Mouse (Mus musculus): ENCODE results near the gene Sec22a.

Sec22a gene

DNA sequence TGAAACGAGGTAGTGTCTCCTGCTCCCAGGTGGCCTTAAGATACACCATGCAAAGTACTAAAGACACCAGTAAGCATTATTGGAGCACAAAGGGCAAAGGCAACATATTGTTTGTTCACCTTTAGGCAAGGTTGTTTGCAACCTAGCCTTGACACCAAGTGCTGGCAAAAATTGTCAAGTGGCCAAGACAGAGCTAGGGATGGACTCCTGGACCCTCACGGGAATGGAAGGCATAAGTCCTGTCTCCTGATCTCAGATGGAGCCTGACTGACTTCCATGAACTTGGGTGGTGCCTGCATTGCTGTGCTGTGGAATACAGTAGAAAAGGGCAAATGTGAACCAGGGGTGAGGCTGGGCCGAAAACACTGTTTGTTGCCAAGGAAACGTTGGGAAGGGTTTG is 54.1 kb downstream of the Sec22a start:
- DNase-seq, result no peak

DNA sequence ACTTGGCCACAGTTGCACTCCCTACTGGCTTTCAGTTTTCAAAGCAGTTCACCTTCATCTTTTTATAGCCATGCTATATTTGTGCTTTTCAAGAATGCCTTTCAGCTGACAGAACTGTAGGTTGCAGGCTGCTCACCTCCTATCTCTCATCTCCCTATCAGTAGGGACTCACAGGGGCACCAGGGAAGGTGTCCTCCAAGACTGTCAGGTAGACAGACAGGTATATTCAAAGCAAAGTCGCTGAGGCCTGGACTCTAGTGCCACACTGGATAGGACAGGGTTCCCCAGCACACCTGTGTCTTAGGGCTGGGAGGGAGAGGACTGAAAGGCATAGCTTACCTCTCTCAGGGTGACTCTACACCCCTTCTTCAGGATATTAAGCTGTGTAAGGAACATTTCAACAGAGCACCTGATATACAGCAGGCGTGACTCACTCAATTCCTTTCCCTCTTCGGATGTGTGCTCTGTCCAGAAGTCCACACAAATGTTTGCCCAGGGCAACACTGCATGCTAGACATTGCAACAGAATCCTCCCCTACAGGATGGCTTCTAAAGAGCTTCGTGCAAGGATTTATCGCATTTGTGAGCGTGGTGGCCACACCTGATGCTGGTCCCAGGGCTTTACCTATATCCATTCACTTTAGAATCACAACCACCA is 55.1 kb downstream of the Sec22a start:
- DNase-seq, result peak in 1 of 2 experiments; percentile 42

DNA sequence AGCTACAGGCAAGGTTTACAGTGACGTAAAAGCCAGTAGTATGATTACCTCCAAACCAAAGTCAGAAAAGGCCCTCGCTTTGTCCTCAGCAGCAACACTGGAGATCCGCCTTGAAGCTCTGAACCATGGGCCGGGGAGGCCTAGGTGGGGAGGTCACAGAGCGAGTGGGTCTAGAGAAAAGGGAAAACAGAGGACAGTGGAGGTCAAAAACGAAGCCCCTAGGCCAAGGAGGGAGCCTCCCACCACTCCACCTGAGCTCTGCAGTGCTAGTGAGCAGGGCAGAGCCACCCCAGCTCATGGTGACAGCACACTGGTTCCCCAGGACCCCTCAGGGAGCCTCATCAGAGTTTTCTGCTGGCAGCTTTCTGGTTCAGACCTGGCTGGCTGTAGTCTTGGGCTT is 55.7 kb downstream of the Sec22a start:
- no peak for DNase-seq

DNA sequence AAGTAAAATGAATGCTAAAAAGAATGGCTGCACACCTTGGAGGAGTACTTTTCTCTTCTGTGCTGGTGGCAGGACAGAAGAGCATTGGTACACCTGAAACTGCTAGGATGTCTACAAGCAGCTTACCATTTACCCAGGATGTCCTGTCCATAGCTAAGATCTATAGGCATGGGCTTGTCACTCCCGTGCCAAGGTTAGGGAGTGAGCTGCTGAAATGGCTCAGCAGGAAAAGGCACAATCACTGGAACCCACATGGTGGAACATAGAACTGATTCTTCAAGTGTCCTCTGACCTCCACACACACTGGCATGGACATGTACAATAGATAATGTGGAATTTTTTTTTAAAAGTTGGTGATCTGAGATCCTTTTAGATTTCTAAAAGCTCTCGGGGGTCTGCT is 56.4 kb downstream of the Sec22a start:
- DNase-seq, result no peak

DNA sequence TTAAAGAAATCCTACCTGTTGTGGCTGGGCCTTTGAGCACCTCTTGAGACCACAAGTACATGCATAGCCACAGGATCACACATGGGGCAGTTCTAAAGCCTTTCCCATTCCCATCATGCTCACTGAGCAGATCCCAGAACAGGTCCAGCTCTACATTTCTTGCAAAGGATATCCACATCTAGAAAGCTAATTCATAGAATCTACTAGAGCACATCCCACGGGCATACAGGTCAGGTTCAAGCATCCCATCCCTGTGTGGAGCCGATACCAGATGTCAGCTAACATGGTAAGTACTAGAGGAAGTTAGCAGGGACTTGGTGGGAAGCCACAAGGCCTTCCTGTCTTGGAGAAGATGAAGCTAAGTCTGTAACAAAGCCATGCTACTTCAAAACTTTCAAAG is 57.1 kb downstream of the Sec22a start:
- DNase-seq, result no peak

DNA sequence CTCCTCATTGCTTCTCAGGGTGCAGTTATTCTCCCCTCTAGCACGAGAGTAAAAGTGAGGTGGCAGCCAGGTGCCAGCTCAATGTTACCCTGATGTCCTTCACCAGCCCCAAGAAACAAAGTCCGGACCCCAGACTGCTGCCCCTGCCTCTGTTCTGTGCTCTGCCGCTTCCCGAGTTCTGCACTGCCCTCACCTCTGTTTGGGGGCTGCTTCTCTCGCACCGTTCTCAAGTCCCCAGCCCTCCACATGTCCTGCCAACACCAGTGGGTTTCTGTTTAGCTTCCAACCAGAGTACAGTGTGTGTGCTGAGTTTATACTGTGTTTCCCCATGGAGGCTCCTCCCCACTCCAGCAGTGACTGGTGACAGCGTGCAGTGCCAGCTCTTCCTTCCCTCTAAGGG is 58.5 kb downstream of the Sec22a start:
- DNase-seq, result no peak

DNA sequence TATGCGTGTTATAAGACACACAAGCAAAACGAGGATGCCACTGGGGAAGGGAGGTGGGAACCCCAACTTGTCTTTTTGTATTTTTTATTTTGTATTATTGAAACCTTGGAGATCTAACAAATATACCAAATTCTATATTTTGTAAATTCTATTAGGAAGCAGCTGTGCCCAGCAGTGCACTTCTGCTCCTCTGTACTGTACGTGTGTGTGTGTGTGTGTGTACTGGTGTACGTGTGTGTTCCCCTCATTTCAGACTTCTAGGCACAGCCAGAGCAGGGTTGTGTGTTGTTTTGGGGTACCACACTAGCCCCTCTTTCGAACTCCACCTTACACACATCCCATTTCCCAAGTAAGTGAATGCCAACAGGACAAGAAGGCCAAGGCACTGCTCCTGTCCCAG is 59.3 kb downstream of the Sec22a start:
- DNase-seq, result no peak

DNA sequence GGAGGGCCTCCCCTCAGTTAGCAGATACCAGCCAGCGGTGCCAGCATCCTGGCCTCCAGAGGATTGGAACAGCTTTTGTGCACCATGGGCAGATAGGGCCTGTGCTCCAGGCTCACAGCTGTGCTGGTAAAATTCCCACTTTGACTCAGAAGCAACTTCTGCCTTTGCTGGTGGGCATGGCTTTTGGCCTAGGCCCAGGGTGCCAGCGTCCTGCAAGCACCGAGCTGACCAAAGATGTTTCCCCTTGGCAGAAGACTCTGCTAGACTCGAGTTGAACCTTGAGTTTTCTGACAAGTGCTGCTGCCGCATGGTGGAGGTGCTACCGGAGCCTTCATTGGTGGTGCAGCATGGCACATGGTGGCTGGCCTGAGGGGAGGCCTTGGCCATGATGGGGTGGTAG is 60.0 kb downstream of the Sec22a start:
- no peak for DNase-seq

DNA sequence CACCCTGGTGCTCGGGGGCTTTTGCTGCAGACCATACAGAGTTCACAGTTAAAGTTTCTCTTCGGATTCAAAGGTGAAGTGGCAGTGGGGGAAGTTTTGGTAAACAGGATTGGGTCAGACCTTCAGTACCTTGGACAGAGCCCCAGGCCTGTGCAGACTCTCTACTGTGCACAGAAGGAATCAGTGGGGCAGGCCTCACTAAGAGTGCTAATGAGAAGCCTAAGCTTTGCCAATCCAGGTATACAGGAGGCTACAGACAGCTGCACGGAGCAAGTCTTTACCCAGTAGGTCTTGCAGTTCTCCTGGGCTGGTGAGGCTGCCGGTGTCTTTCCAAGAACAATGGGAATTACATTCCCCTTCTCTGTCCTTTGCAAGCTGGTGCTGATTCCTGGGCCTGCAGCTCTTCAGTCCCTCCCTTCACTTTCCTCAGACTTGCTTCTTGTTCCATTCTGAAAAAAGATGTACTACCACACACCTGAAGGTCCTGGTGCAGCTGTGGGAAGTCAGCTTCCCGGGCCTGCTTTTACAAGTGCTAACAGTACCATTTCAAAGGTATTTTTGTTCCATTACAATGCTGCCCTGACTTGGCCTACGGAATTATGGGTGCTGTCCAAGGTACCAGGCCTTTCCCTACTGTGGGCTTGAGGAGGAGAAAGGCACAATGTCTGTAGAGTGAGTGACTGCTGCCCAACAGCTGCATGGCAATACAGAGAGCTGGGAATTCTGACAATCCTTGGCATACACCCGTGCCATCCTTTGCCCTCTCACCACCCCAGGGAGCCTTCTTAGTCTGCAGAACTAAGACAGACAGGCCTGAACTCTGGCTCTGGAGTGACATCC is 61.1 kb downstream of the Sec22a start:
- DNase-seq, result no peak

DNA sequence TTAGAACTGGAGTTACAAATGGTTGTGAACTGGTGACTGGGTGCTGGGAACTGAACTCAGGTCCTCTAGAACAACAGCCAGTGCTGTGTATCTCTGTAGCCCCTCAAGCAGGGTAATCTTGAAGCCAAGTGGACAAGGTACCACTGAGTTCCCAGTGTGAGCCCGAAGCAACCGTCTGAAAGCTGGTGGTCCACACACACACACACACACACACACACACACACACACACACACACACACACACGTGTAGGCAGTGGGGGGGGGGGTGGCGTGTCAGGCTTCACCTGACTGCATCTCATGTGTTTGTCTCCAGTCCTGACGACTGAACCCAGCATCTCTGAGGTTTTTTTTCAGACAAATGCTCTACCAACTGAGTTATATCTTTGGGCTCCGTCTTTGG is 63.6 kb downstream of the Sec22a start:
- DNase-seq, result no peak

DNA sequence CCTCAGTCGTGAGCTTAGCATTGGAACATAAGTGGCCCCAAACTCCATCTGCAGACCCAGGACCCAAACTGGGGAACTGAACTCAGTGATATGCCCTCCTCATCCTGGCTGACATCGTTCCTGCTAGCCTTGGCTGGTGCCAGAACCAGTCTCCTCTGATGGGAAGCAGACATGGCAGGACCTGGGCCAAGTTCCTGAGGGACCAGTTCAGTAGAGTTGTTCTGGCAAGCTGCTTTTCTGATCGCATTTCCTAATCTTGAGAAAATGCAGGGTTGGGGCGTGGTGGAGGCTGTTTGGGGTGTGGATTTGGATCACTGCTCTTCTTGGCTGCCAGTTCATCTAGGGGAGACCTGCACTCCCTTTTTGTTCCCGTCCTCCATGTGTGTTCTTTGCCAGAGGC is 65.9 kb downstream of the Sec22a start:
- DNase-seq, result no peak

DNA sequence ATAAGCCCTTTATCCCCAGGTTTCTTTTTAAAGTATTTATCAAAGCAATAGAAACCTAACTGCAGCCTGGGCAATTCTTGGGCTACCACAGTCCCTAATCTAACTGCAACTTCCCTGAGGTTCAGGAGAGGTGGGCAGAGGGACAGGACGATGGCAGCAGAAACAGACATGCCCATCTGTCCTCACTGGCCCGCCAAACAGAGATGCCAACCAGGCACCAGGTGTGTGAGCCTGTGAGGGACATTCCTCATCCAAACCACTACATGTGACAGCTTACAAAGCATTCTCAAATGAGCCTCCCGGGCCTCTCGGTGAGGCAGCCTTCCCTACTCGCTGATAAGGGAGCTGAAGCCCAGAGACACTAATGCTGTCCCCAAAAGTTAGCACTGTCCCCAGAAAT is 76.5 kb downstream of the Sec22a start:
- DNase-seq, result no peak

DNA sequence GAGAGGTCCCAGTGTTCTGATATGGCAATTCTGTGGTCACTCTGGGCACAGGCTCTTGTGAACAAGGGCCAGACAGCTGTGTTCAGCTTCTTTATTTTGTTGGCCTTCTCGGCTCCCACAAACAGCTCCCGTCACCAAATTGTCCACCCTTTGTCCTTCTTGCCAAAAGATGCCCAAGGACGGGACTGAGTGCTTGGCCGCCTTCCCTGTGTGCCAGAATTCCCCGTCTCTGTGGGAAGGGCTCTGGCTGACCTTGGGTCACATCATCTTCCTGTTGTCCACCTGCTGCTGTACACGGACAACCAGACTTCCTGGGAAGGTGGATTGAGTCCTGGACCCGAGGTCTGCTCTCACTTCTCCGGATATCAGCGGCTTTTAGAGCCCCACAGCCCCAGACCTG is 77.9 kb downstream of the Sec22a start:
- no peak for DNase-seq

DNA sequence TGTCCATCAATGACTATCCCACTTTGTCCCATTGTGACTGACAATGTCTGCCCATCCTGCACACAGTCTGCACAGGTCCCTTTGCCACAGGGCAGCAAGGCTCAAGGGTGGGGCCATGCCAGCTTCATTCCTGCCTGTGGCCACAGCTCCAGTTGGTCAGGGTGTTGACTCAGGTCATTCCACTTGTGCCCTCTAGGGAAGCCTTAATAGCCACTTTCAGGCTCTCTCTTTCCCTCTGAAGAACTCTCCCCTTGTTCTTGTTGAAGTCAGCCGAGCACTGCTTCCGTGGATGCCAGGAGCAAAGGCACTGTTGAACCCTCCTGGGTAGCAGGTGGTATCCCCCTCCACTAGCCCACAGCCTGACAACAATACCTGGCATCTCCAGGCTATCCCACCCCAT is 81.3 kb downstream of the Sec22a start:
- peak; percentile 67 to 75 for DNase-seq

DNA sequence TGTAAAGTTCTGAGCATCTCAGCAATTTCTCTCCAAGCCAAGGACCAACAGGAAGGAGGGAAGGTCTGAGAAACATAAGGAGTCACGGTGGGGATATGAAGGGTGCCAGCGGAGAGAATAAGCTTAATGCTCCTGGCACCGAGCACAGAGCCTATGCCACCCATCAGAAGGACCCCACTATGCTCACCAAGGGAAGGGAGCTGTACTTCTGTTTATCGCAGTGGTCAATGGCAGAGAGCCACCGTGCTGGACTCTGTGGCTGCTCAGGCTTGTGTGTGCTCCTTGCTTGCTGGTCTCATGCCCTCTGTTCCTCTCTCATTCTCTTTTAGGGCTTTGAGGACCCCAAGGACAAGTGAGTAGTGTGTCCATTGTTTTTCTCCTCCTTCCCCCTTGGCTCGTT is 85.6 kb downstream of the Sec22a start:
- DNase-seq, result no peak

DNA sequence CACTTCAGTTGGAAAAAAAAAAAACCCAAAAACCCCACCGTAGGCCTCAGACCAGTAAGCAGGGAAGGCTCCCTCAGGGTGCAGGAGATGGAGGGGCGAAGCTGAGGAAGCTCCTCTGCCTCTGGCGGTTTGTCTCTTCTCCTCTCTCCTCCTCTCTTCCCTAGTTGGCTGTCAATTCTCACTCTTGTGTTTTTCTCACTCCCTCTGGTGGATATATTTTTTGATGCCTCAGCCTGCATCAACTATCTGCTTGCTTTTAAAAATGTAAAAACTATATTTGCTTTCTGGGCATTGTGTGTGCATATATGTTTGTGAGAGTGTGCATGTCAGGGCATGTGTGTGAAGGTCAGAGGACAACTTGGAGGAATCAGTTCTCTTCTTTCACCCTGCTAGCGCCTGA is 91.3 kb downstream of the Sec22a start:
- no peak for DNase-seq

DNA sequence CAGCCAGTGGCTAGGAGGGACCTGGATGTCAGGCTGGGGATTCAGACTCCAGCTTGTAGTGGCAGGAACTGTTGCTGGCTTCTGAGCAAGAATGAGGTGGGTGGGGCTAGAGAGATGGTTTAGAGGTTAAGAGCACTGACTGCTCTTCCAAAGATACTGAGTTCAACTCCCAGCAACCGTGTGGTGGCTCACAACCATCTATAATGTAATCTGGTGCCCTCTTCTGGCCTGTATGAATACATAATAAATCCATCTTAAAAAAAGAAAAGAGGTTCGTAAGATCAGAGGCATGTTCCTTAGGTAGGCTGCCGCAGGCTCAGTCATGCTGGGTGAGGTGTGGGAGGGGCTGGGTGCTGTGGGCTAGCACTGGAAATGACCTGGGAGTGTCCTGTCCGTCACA is 92.1 kb downstream of the Sec22a start:
- no peak for DNase-seq

DNA sequence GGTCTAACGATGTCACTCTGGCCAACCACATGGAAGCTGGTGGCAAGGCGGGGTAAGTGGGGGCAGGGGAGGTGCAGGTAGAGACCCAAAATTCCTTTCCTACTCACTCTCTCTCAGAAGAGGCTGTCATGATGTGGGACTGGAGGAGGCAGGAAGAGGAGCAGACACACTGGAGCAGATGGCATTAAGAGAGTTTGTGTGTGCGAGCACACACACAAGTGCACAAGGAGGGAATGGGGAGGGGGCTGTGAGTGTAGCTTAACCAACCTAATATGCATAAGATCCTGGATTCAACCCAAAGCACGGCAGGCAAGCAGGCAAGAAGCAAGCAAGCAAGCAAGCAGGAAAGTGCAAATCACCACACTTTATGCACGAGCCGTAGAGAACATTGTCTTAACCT is 92.8 kb downstream of the Sec22a start:
- no peak for DNase-seq

DNA sequence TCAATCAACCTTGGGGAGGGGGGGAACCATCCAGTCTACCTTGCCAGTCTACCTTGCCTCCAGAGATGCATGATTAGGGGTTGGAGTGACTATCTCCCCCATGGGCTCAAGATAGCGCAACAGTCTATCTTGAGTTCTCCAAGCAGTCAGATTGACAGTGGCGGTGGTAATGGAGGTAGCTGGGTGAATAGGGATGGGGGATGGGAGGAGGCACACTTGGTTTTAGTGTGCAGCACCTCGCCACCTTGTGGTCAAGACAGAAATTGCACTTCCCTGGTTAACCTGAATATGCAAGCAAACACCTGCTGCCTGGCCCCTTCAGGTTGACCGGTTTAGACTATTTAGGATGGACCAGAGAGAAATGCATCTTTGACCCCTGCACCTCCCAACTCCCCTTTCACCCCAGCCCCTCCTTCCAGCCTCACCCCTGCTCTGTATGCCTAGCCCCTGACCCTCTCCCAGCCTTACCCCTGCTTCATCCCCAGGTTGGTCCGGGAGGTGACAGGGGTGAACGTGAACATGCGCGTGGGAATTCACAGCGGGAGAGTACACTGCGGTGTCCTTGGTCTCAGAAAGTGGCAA is 93.3 kb downstream of the Sec22a start:
- peak; percentile 72 to 84 for DNase-seq

Measured in lung, adult 18-20 months (tissue).